In genomic region chr8:70892022-70892895, GRCm38 (mm10) we compare ENCODE assay signal across 9 mouse cellular contexts. TPM values are rescaled to one million over a fixed set of nuclear protein-coding genes. Genes with fewer than 3 reads are reported as not detected.
DNase-seq lines count a peak whose midpoint lies in the region; ATAC-seq and TF ChIP-seq lines count a peak whose summit lies in the region.
"Had no signal": no experiment of that assay in that cellular context is flagged by ENCODE, and none has a peak within 500 bp of the region (broad histone marks: within the 10 kb centered on the region; RNA-seq: fewer than 3 reads in every experiment).

TSS of gene Slc5a5 (minus strand) at chr8:70892757.

- H3K9me3 ChIP-seq in forebrain, embryonic 13.5 days (replicated peaks): 0 out of 2 replicates have a peak, but pooled peaks cover 3% of the 10 kb centered on the region
- H3K9me3 ChIP-seq in liver, embryonic 15.5 days (replicated peaks): no peaks in the 10 kb centered on the region

- peak within 1 kb of the TSS; percentile 52 for H3K9ac ChIP-seq in forebrain, embryonic 13.5 days
- H3K9ac ChIP-seq in liver, embryonic 15.5 days: no peak within 1 kb of the TSS

- DNase-seq in gastrocnemius, adult 2 months: peak; percentile 33
- DNase-seq in gastrocnemius, postnatal 10 days: no peak
- peak; percentile 24 for DNase-seq in A20 (ENCODE audit: low read depth, low spot score)
- DNase-seq in yolk sac, embryonic 10.5 days (ENCODE audit: low spot score): no peak
- DNase-seq in layer of hippocampus, adult 2 months (ENCODE audit: low spot score in 2 of 2): no peak
- no peak for DNase-seq in Muller cell, postnatal 12 days (ENCODE audit: inconsistent ontology term)

- H3K36me3 ChIP-seq in forebrain, embryonic 13.5 days (ENCODE audit: poor library complexity, severe bottlenecking): peaks cover 31% of the 10 kb centered on the region
- H3K36me3 ChIP-seq in liver, embryonic 15.5 days (replicated peaks): peaks cover 28% of the 10 kb centered on the region

- intact Hi-C loops in gastrocnemius, adult 2 months (cut with DNase I): loop anchor here (2.0 kb wide), 1 partner anchor 17 kb away; no protein-coding TSS in a partner anchor

- H3K27me3 ChIP-seq in forebrain, embryonic 13.5 days: peaks cover 58% of the 10 kb centered on the region
- peaks cover 68% of the 10 kb centered on the region for H3K27me3 ChIP-seq in liver, embryonic 15.5 days
- H3K27me3 ChIP-seq: CH12.LX had no signal

- H3K4me2 ChIP-seq in forebrain, embryonic 13.5 days: peak within 1 kb of the TSS; percentile 42
- H3K4me2 ChIP-seq in liver, embryonic 15.5 days: peak within 1 kb of the TSS; percentile 38

- TF ChIP-seq CTCF in gastrocnemius, adult 2 months (IDR thresholded peaks at IDR 0.05): no peak
- no peak for TF ChIP-seq CTCF in layer of hippocampus, adult 2 months (conservative IDR thresholded peaks at IDR 0.05)

- H3K4me3 ChIP-seq in gastrocnemius, adult 2 months: peak within 1 kb of the TSS; percentile 26
- H3K4me3 ChIP-seq in forebrain, embryonic 13.5 days: peak within 1 kb of the TSS; percentile 30
- H3K4me3 ChIP-seq in liver, embryonic 15.5 days (replicated peaks): peak within 1 kb of the TSS; percentile 26
- no peak within 1 kb of the TSS for H3K4me3 ChIP-seq in layer of hippocampus, adult 2 months

- 3% methylated on average over 80 of the region's 80 CpGs for WGBS in forebrain, embryonic 13.5 days
- 5% methylated on average over 80 of the region's 80 CpGs for WGBS in liver, embryonic 15.5 days (ENCODE audit: insufficient replicate concordance)

- ATAC-seq in forebrain, embryonic 13.5 days: no peak
- ATAC-seq in liver, embryonic 15.5 days (ENCODE audit: insufficient read depth): no peak

- peaks cover 23% of the 10 kb centered on the region for H3K4me1 ChIP-seq in forebrain, embryonic 13.5 days
- H3K4me1 ChIP-seq in liver, embryonic 15.5 days (replicated peaks): peaks cover 61% of the 10 kb centered on the region

- no peak within 1 kb of the TSS for H3K27ac ChIP-seq in gastrocnemius, adult 2 months
- no peak within 1 kb of the TSS for H3K27ac ChIP-seq in forebrain, embryonic 13.5 days
- no peak within 1 kb of the TSS for H3K27ac ChIP-seq in liver, embryonic 15.5 days (replicated peaks)
- H3K27ac ChIP-seq in layer of hippocampus, adult 2 months: no peak within 1 kb of the TSS

RNA-seq across cellular contexts. Expression of gene Slc5a5, which starts in this region (rescaled TPM):
- not detected for total RNA-seq in gastrocnemius, adult 2 months (2021)
- under 1 TPM in 1 of 2 experiments, not detected in 1; 0.09 TPM for total RNA-seq in gastrocnemius, postnatal 10 days (2021)
- polyA plus RNA-seq in forebrain, embryonic 13.5 days (2015; fragmentation: Nextera tagmentation; extraction: Ambion mirVana): 0.50 and 0.67 TPM in 2 replicates
- 0.05 TPM in 1 of 2 replicates, not detected in the other for polyA plus RNA-seq in liver, embryonic 15.5 days (2015; fragmentation: Nextera tagmentation; extraction: Ambion mirVana)
- total RNA-seq in layer of hippocampus, adult 2 months (2021): 1 to 10 TPM; 5.9 to 8.0 TPM

Comparison
In these comparisons a context has a peak if more than half of its experiments do, and no peak if none do; other contexts are left out.
1. RNA of gene Slc5a5 (total RNA-seq): 5.9 to 8.0 TPM in layer of hippocampus, adult 2 months; 0.09 TPM in gastrocnemius, postnatal 10 days and not detected in gastrocnemius, adult 2 months; every median in the first group is over 4 times any median in the second.
2. Peak in DNase-seq and H3K4me3 ChIP-seq in gastrocnemius, adult 2 months; RNA of the gene not detected or under 1 TPM.